Mouse (Mus musculus): ENCODE data around the gene Ccsap.

DNA sequence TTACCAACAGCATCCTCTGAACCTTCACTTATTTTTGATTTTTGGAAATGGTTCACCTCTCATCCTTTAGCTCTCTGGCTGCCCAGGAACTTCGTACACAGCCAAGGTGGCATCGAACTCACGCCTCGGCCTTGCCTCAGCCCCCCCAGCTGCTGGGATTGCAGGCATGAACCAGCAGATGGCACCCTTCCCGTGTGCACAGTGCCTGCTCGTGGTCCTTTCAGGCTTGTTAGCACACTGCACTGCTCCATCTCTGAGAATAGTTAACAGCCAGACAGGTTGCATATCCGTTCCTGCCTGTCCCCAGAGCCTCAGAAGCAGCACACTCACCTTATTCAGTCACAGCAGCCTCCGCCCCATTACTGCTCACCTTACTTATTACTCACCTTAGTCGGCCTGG lies 34.0 kb downstream of the Ccsap start:
- TF ChIP-seq HCFC1 (IDR thresholded peaks at IDR 0.05; ENCODE audit: borderline replicate concordance, insufficient read depth, low read length) = no peak
- TF ChIP-seq CHD2 (IDR thresholded peaks at IDR 0.05; ENCODE audit: low read depth, low read length) = no peak
- no peak for TF ChIP-seq ZNF384 (IDR thresholded peaks at IDR 0.05; ENCODE audit: low read depth, low read length)
- TF ChIP-seq ZC3H11A (IDR thresholded peaks at IDR 0.05; ENCODE audit: borderline replicate concordance, low read depth, low read length) = no peak
